Mouse (Mus musculus) testis, adult 2 months (tissue): ENCODE measurements around the gene Ramp2. TPM values are rescaled to one million over a fixed set of nuclear protein-coding genes. Genes with fewer than 3 reads are reported as not detected.

ENCODE experiments used
- H3K27ac ChIP-seq: fragments of 200-500 bp; 2 replicates; pipeline ENCODE4 v1.5.1; 2012; ENCODE audit warnings: low read depth, low read length; ENCODE audit not compliant: control insufficient read depth, insufficient read depth
- H3K27me3 ChIP-seq: fragments of 200-500 bp; 2 replicates; pipeline ENCODE4 v1.6.1; 2012; ENCODE audit warnings: mild to moderate bottlenecking, low read length, moderate library complexity; ENCODE audit not compliant: control insufficient read depth, insufficient read depth
- H3K36me3 ChIP-seq: fragments of 200-500 bp; 2 replicates; pipeline ENCODE4 v1.6.1; 2012; ENCODE audit warnings: mild to moderate bottlenecking, low read length; ENCODE audit not compliant: control insufficient read depth, insufficient read depth
- H3K4me1 ChIP-seq: fragments of 200-500 bp; 2 replicates; pipeline ENCODE4 v1.6.1; 2012; ENCODE audit warnings: low read length; ENCODE audit not compliant: control insufficient read depth, insufficient read depth
- H3K4me3 ChIP-seq: fragments of 200-500 bp; 2 replicates; pipeline ENCODE4 v1.5.1; 2012; ENCODE audit warnings: low read depth, mild to moderate bottlenecking, low read length, moderate library complexity, mixed read lengths; ENCODE audit not compliant: control insufficient read depth
- CTCF ChIP-seq: fragments of 200-500 bp; IDR thresholded peaks from 2 replicates; pipeline ENCODE4 v1.5.1; 2012; ENCODE audit warnings: low read depth, mild to moderate bottlenecking, inconsistent platforms, low read length, moderate library complexity; ENCODE audit not compliant: control insufficient read depth, insufficient read depth, insufficient replicate concordance
- POLR2A ChIP-seq: fragments of 200-500 bp; IDR thresholded peaks from 2 replicates; pipeline ENCODE4 v1.6.1; 2012; ENCODE audit warnings: low read depth, mild to moderate bottlenecking, inconsistent platforms, low read length, moderate library complexity; ENCODE audit not compliant: control insufficient read depth
- polyA plus RNA-seq: library from polyadenylated mRNA; depleted of rRNA; stranded (reverse); fragments of >200 nt; gene quantifications from 2 replicates; pipeline ENCODE4 v1.2.3, GENCODE M21; 2012; rRNA removed

Ramp2 gene
- polyA plus RNA-seq: 5.6 and 5.8 TPM in 2 replicates

GRCm38 (mm10) chr11:101245855-101246701 is at the start of gene Ramp2:
TSS of gene Ramp2 (plus strand) at chr11:101246028.
- Histone ChIP-seq H3K36me3 (no peaks in the 10 kb centered on the region), H3K4me1 (peaks cover 6% of the 10 kb centered on the region)
- TF ChIP-seq CTCF (no peak), POLR2A (no peak)

GRCm38 (mm10) chr11:101196175-101196574 is 49.7 kb upstream of the Ramp2 start:
- Histone ChIP-seq H3K27ac (no peak overlapping the region), H3K36me3 (0 out of 2 replicates have a peak, but pooled peaks cover 2% of the 10 kb centered on the region)
- TF ChIP-seq POLR2A: no peak
- TF ChIP-seq CTCF: no peak

More at GRCm38 (mm10) chr11:101245855-101246701, at the start of gene Ramp2:
- H3K27me3 ChIP-seq: no peaks in the 10 kb centered on the region
- peak within 1 kb of the TSS; percentile 16; the same call in 1 of the 2 replicates for H3K27ac ChIP-seq
- peak within 1 kb of the TSS; percentile 78 for H3K4me3 ChIP-seq

GRCm38 (mm10) chr11:101199555-101199954 is 46.3 kb upstream of the Ramp2 start:
- TF ChIP-seq POLR2A (no peak), CTCF (no peak)
- Histone ChIP-seq H3K27me3 (no peaks in the 10 kb centered on the region), H3K4me3 (no peak overlapping the region), H3K4me1 (no peaks in the 10 kb centered on the region), H3K27ac (no peak overlapping the region), H3K36me3 (0 out of 2 replicates have a peak, but pooled peaks cover 2% of the 10 kb centered on the region)

More at GRCm38 (mm10) chr11:101196175-101196574, 49.7 kb upstream of the Ramp2 start:
- no peak overlapping the region for H3K4me3 ChIP-seq
- no peaks in the 10 kb centered on the region for H3K4me1 ChIP-seq
- no peaks in the 10 kb centered on the region for H3K27me3 ChIP-seq

- no peak overlapping the region for H3K27ac ChIP-seq
- H3K4me3 ChIP-seq: no peak overlapping the region
- no peaks in the 10 kb centered on the region for H3K27me3 ChIP-seq
- TF ChIP-seq CTCF (peak; percentile 46; the same call in 1 of the 2 replicates), POLR2A (no peak)
- H3K36me3 ChIP-seq: 0 out of 2 replicates have a peak, but pooled peaks cover 2% of the 10 kb centered on the region
- H3K4me1 ChIP-seq: no peaks in the 10 kb centered on the region
Observed at GRCm38 (mm10) chr11:101200986-101201385, 44.8 kb upstream of the Ramp2 start.

GRCm38 (mm10) chr11:101211970-101212369 is 33.9 kb upstream of the Ramp2 start:
- Histone ChIP-seq H3K4me1 (no peaks in the 10 kb centered on the region), H3K4me3 (no peak overlapping the region), H3K27me3 (no peaks in the 10 kb centered on the region), H3K27ac (no peak overlapping the region), H3K36me3 (peaks cover 2% of the 10 kb centered on the region)
- TF ChIP-seq POLR2A (no peak), CTCF (peak; percentile 10; the same call in 1 of the 2 replicates)

- no peaks in the 10 kb centered on the region for H3K27me3 ChIP-seq
- no peak overlapping the region for H3K4me3 ChIP-seq
- no peak overlapping the region for H3K27ac ChIP-seq
- TF ChIP-seq POLR2A (no peak), CTCF (no peak)
- H3K4me1 ChIP-seq: no peaks in the 10 kb centered on the region
- no peaks in the 10 kb centered on the region; the same call in none of the 2 replicates for H3K36me3 ChIP-seq
Observed at GRCm38 (mm10) chr11:101216936-101217335, 28.9 kb upstream of the Ramp2 start.

GRCm38 (mm10) chr11:101218436-101219055 is 27.3 kb upstream of the Ramp2 start:
- Histone ChIP-seq H3K4me1 (no peaks in the 10 kb centered on the region), H3K4me3 (no peak overlapping the region), H3K36me3 (no peaks in the 10 kb centered on the region; the same call in none of the 2 replicates), H3K27me3 (no peaks in the 10 kb centered on the region), H3K27ac (no peak overlapping the region)
- TF ChIP-seq CTCF: no peak
- no peak for TF ChIP-seq POLR2A
